Mouse (Mus musculus): Measurements from ENCODE around the gene Rab37.

Rab37 gene

GRCm38 (mm10) chr11:115103470-115104413 is 12.5 kb downstream of the Rab37 start:
- TF ChIP-seq GATA4 (IDR thresholded peaks at IDR 0.05; ENCODE audit: insufficient replicate concordance, low read length): no peak

- TF ChIP-seq GATA4 (IDR thresholded peaks at IDR 0.05; ENCODE audit: insufficient replicate concordance, low read length): no peak
These were observed 13.7 kb downstream of the Rab37 start for GRCm38 (mm10) chr11:115104769-115105563.

- no peak for TF ChIP-seq GATA4 (IDR thresholded peaks at IDR 0.05; ENCODE audit: insufficient replicate concordance, low read length)
These were observed 15.4 kb downstream of the Rab37 start for GRCm38 (mm10) chr11:115106638-115107037.

- TF ChIP-seq GATA4 (IDR thresholded peaks at IDR 0.05; ENCODE audit: insufficient replicate concordance, low read length): no peak
These were observed 16.2 kb downstream of the Rab37 start for GRCm38 (mm10) chr11:115107403-115107916.

- TF ChIP-seq GATA4 (IDR thresholded peaks at IDR 0.05; ENCODE audit: insufficient replicate concordance, low read length): no peak
These were observed 16.9 kb downstream of the Rab37 start for GRCm38 (mm10) chr11:115108176-115108575.

- no peak for TF ChIP-seq GATA4 (IDR thresholded peaks at IDR 0.05; ENCODE audit: insufficient replicate concordance, low read length)
These were observed 19.0 kb downstream of the Rab37 start for GRCm38 (mm10) chr11:115110271-115110670.

- no peak for TF ChIP-seq GATA4 (IDR thresholded peaks at IDR 0.05; ENCODE audit: insufficient replicate concordance, low read length)
These were observed 21.0 kb downstream of the Rab37 start for GRCm38 (mm10) chr11:115112196-115112595.

- no peak for TF ChIP-seq GATA4 (IDR thresholded peaks at IDR 0.05; ENCODE audit: insufficient replicate concordance, low read length)
These were observed 28.2 kb downstream of the Rab37 start for GRCm38 (mm10) chr11:115119409-115119808.

- no peak for TF ChIP-seq GATA4 (IDR thresholded peaks at IDR 0.05; ENCODE audit: insufficient replicate concordance, low read length)
These were observed 37.3 kb downstream of the Rab37 start for GRCm38 (mm10) chr11:115128483-115128882.

- no peak for TF ChIP-seq GATA4 (IDR thresholded peaks at IDR 0.05; ENCODE audit: insufficient replicate concordance, low read length)
These were observed 38.4 kb downstream of the Rab37 start for GRCm38 (mm10) chr11:115129508-115130126.

GRCm38 (mm10) chr11:115131768-115132381 is 40.6 kb downstream of the Rab37 start:
- no peak for TF ChIP-seq GATA4 (IDR thresholded peaks at IDR 0.05; ENCODE audit: insufficient replicate concordance, low read length)

- TF ChIP-seq GATA4 (IDR thresholded peaks at IDR 0.05; ENCODE audit: insufficient replicate concordance, low read length): no peak
These were observed 42.6 kb downstream of the Rab37 start, which contains the start of gene Cd300lf for GRCm38 (mm10) chr11:115133800-115134199. Gene Cd300lf, minus strand, starts transcription at chr11:115133992.

GRCm38 (mm10) chr11:115138597-115139262 is 47.5 kb downstream of the Rab37 start:
- TF ChIP-seq GATA4 (IDR thresholded peaks at IDR 0.05; ENCODE audit: insufficient replicate concordance, low read length): no peak

GRCm38 (mm10) chr11:115141970-115142369 is 50.7 kb downstream of the Rab37 start:
- TF ChIP-seq GATA4 (IDR thresholded peaks at IDR 0.05; ENCODE audit: insufficient replicate concordance, low read length): no peak

Data from liver, adult (tissue).